Mouse (Mus musculus) heart, adult 18-20 months (tissue): Measurements from ENCODE around the gene Chad. TPM values are rescaled to one million over a fixed set of nuclear protein-coding genes. Genes with fewer than 3 reads are reported as not detected.

ENCODE experiments used
- DNase-seq, 2 experiments: peaks; one replicate each; pipeline ENCODE4 v3.0.0; 2021 to 2022; ENCODE audit warnings: mixed read lengths in 1 of 2
- total RNA-seq, 2 experiments: library from RNA; stranded (reverse); gene quantifications; 2 replicates each; pipeline ENCODE4 v1.2.3; 2021

Chad gene
- total RNA-seq, 2 experiments from 2014 or later = 1.4 to 3.2 TPM

DNA sequence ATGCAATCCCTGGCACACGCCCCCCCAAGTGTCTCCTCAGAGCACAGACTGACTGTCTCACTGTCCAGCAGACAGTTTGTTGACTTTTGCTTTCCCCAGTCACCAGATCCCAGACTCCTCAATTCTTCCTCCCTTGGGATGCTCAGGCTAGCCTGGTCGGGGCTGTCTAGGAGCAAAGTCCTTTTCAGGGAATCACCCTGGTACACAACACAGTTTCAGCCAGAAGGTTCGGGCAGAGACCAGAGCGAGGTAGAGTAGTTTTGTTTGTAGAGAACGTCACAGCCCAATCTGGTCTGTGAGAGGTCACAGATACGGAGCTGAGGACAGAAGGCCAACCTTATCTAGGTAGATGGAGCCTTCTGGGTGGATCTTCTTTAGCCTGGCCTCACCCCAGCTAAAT is 1.7 kb downstream of the Chad start:
- no peak for DNase-seq

DNA sequence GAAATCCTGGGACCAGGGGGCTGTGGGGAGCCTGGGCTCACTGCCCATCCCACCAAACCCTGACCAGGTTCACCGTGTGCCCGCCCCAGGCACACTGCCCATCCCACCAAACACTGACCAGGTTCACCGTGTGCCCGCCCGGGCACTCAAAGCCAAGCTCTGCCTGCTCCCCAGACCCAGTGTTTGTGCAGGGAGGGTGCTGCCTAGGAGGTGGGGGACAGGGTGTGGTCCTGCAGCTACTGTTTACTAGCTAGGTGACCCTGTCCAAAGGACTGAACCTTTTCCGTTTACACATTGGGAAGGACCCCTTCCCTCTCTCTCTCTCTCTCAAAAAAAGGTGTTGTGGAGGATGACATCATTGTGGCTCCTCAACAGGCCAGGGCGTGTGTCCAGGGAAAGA is 2.5 kb downstream of the Chad start:
- no peak for DNase-seq

GRCm38 (mm10) chr11:94570612-94571011 is 5.8 kb downstream of the Chad start:
- DNase-seq = peak; percentile 48 to 69

GRCm38 (mm10) chr11:94571850-94572249 is 7.0 kb downstream of the Chad start:
- no peak for DNase-seq

DNA sequence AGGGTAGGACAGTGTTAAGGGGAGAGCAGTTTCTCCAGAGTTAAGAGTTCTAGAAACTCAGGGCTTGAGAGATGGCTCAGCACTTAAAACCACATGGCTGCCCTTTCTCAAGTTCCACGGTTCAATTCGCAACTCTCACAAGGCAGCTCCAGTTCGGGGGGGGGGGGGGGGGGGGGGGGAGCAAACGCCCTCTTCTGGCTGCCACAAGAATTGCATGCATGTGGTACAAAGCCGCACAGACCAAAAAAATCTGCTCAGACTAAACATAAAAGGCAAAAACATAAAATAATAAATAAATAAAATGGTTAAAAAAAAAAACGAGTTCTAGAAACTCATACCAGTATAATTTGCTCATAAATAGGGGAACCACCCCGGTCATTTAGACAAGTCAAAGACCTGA is 9.7 kb downstream of the Chad start:
- no peak for DNase-seq

- DNase-seq = no peak
Measured at GRCm38 (mm10) chr11:94575036-94575435, 10.2 kb downstream of the Chad start.

GRCm38 (mm10) chr11:94576361-94576760 is 11.5 kb downstream of the Chad start:
- no peak for DNase-seq

DNA sequence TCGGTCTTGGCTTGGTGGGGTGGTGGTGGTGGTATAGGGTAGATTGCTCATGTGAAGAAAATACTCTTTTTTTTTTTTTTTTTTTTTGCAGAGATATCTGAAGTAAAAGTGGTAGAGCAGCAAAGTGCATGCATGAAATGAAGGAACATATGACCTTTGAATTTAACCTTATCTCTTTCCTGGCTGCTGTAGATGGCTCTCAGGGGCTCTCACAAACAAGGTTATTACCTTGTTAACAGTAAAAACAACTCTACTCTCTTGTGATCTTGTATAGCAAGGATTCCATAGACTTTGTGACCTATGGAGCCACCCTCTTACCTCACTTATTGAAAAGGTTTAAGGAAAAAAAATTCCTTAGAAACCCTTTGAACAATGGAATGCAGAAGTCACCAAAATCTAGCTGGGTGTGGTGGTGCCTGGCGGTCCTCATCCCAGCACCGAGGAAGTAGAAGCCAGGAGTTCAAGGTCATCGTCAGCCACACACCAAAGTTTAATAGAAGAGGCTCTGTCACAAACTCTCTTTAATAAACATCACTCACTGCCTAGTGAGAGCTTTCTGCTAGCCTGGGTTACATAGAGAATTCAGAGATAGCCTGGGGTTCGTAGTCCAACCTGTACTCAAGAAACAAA is 15.4 kb downstream of the Chad start:
- no peak for DNase-seq

- DNase-seq = no peak
Measured at GRCm38 (mm10) chr11:94585091-94585490, 20.2 kb downstream of the Chad start.

- DNase-seq = no peak
Measured at GRCm38 (mm10) chr11:94587511-94587910, 22.7 kb downstream of the Chad start.

DNA sequence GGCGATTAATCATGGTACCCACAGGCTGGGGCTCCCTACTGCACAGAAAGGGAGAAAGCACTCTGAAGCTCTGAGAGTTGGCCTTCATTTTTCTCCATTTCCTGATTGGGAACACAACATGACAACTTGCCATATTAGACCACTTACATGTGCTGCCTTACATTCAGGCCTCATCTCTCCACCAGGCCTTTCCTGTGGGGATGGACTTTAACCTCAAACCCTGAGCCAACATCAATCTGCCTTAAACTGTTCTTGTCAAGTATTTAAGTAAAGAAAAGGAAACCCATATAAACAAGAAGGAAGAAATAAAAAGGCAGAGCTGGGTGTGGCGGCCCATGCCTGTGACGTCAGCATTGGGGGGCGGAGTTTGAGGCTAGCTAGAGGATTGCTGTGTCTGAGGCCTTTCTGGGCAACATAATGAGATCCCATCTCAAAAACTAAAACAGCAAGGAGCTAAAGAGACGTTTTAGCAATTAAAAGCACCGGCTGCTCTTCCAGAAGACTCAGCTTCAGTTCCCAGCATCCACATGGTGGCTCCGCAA is 31.5 kb downstream of the Chad start:
- DNase-seq = no peak

DNA sequence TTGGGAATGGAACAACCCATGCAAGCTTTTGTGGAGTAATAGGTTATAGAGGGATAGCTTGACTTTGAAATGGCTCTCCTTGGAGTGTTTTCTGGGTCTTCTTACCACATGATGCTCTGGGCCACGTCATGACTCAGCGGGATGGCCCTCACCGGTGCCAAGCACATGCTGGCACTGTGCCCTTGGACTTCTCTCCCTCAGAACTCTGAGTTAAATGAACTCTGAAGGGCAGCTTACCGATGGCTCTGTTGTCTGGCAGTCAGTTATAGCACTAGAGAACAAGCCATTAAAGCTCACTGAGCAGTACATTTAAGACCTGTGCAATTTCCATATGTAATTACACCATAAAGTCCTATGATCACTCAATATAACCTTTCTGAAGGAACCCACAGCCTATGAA is 32.5 kb downstream of the Chad start:
- DNase-seq = peak; percentile 67 to 72

DNA sequence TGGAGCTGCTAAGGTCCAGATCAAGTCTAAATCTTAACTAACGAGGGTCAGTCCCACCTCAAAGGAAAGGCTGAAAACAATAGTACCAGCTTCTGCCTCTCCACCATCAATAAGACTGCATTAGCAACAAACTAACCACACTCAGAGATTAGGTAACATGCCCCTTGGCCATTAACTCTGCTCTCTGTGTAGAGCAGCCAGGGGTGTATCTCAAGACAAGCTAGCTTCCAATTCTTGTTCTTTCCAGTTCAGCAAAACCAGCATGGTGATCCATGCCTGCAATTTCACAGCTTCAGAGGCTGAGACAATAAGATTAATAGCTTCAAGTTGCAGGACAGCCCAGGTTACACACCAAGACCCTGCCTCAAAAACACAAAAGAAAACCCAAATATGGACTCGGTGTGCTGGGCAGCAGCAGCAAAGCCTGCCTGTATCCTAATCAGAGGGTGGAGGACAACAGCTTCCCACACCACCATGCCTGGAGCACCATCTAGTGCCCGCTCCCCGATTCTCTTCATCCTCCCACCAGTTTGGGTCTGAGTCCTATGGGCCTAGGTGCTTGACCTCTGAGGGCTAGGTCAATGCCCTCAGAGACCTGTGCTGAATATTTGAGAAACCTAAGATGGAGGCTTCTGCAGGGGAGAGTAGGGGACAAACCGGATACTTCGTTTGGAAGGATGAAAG is 33.7 kb downstream of the Chad start:
- DNase-seq = no peak

DNA sequence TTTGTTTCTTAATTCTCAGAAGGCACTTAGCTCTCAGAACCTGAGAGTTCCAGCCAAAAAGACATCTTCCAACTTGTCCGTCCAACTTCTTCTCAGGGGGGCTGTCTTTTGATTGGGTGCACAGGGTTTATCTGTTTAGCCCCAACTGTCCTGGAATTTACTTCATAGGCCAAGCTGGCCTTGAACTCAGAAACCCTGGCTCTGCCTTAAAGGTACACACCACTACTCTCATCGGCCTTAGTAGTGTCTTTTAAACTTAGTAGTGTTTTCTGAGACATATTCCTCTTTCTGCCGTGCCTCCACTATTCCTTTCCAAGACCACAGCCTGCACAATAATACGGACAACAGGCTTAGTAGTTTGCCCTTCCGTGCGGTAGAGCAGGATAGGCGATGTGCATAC is 35.6 kb downstream of the Chad start:
- no peak for DNase-seq

DNA sequence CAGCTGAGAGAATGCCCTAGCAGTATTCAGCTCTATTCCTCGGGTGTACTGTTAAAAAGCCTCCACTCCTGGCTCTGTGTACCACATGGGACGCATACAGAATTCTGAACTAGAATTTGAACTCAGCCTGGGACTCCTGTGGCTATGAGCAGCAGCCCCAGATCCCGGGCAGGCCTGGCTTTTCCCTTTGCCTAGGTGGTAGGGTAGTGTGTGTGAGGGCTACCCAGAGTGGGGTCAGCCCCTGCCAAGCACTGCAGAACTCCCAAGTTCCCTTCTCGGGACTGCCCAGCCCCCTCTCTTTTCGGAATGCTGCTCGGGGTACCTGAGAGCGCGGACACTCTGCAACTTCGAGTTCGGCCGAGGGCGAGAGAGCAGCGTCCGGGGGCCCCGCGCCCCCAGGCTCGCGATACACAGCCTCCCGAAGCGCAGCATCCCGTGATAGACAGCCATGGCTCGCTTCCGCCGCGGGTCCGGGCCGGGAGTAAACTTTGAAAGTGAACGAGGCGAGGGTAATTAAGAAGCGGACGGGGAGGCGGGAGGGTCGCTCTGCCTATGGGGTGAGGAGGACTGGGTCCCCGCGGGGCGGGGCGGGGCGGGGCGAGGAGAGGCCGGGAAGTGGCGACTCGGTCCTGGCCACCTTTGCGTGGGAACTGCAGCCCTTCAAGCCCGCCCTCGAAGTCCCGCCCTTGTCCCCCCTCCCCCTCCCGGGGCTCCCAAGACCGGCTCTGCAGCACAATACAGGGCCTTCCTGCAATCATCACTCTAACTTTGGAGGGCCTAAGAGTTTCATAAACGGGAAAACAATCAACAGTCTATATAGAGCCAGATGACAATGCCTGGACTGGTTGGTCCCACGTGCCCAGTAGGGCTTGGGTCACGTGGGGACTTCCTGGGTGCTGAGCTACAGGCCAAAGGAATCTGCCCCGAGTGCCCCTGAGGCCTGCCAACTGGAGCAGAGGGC is 36.8 kb downstream of the Chad start, which contains the start of gene Acsf2:
Acsf2 (minus strand) TSS at position 551 of the 961 bp plus-strand sequence.
- DNase-seq = peak; percentile 89 to 91

DNA sequence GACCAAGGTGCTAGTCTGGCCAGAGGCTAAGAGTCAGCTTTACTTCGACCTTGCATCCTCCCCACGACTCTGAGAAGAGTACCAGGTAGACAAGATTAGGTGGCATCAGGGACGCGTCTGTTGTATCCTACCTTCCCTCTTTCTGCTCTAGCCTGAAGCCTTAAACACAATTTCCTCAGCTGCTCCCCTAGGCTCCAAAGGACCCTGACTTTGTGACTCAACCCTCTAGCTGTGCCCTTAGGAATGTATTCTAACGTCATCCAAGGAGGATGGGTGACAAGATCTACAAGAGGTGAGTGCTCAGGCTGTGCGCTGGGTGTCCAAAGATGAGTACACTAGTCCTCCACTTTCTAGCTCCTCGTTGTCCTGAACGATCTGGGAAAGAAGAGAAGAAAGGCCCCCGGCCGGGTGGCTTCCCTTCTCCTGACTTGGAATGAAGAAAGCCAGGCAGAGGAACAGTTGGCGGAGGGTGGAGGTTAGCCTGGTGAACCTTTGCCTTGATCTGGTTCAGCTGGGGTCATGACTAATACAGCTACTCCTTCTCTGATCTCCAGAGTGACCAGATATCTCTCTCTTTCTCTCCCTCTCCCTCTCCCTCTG is 37.6 kb downstream of the Chad start:
- no peak for DNase-seq

- no peak for DNase-seq
Measured at GRCm38 (mm10) chr11:94610744-94611740, 46.2 kb downstream of the Chad start.

DNA sequence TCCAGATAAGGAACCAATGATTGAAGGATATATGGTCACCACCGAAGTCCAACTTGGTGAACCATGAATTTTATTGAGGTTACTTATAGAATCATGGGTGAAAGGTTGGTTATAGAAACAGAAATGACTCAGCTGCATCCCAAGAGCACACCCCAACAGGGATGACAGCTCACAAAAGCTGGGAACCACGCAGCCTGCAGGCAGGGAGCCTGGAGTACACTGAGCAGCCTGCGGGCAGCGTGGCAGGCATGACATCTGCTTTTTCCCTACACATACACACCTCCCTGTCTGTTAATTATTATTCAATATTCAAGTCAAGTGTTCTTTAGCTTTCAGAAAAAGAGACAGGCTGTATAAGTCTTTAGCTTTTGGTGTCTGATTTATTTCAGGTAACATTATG is 49.8 kb downstream of the Chad start:
- DNase-seq = no peak

- DNase-seq = no peak
Measured at GRCm38 (mm10) chr11:94615494-94615893, 50.6 kb downstream of the Chad start.

- no peak for DNase-seq
Measured at GRCm38 (mm10) chr11:94617646-94618045, 52.8 kb downstream of the Chad start.
